Mouse (Mus musculus): ENCODE results near the gene Gm3248.
"Not testable (repeated sequence)": the region's sequence is repeated elsewhere in the genome, so short reads cannot be mapped to it uniquely, and the experiment has no call there.

Gene Gm3248

GRCm38 (mm10) chr14:5961635-5962034 lies at the start of gene Gm3248:
Gene Gm3248 (minus strand): TSS chr14:5961745.
- DNase-seq (ENCODE audit: low spot score) = not testable (repeated sequence)

- DNase-seq (ENCODE audit: low spot score) = not testable (repeated sequence)
Measured at GRCm38 (mm10) chr14:5987136-5987535, 25.6 kb upstream of the Gm3248 start.

GRCm38 (mm10) chr14:5979037-5979436 lies 17.5 kb upstream of the Gm3248 start, which contains the start of gene Gm3453:
Gene Gm3453 (minus strand): TSS chr14:5979137.
- DNase-seq (ENCODE audit: low spot score) = not testable (repeated sequence)

- not testable (repeated sequence) for DNase-seq (ENCODE audit: low spot score)
Measured at GRCm38 (mm10) chr14:5962441-5962840, 896 bp upstream of the Gm3248 start.

GRCm38 (mm10) chr14:5961102-5961501 lies 443 bp downstream of the Gm3248 start:
- not testable (repeated sequence) for DNase-seq (ENCODE audit: low spot score)

- DNase-seq (ENCODE audit: low spot score) = not testable (repeated sequence)
Measured at GRCm38 (mm10) chr14:5960479-5960878, 1.1 kb downstream of the Gm3248 start.

GRCm38 (mm10) chr14:5923276-5923675 lies 38.3 kb downstream of the Gm3248 start:
- not testable (repeated sequence) for DNase-seq (ENCODE audit: low spot score)

GRCm38 (mm10) chr14:5918330-5918942 lies 43.1 kb downstream of the Gm3248 start:
- not testable (repeated sequence) for DNase-seq (ENCODE audit: low spot score)

GRCm38 (mm10) chr14:5913701-5914100 lies 47.8 kb downstream of the Gm3248 start:
- DNase-seq (ENCODE audit: low spot score) = not testable (repeated sequence)

All from ovary, postnatal 14 days (tissue).